Mouse (Mus musculus): Measurements from ENCODE around the gene Ntan1.
A peak's percentile ranks its signal among the peaks of the same experiment; 100 is the strongest.
"Not testable (repeated sequence)": the region's sequence is repeated elsewhere in the genome, so short reads cannot be mapped to it uniquely, and the experiment has no call there.

The Ntan1 gene

DNA sequence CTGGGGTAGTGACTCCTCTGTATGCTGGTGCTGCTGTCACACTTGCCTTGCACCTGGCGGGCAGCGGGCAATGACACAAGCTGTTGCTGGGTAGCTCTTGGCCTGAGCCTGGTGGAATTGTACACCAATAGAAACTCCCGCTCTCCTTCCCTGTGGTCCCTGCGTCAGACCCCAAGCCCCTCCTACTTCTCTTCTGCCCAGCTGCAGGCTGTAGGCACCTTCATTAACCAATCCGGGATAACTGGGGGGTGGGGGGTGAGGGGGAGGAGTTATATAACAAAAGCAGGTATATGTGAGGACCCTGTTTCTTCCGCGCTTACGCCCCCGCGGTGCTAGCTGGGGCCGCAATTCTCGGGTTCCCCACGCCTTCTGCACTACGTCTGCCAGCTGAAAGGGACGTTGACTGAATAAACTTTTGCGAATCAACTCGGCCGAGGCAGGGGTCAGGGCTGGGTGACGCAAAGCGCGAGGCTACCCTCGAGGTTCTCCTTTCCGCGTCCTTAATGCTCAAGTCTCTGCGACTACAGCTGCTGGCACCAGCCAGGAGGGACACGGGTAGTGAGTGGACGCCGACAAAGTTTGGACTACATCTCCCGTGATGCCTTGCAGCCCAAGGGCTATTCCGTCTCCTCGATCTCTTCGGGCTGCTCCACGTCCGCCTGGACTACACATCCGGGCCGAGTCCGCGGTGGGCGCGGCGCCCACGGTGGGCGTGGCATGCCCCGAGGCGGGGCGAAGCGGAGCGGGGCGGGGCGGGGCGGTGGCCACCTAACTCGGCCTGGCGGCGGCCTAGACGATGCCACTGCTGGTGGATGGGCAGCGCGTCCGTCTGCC lies at the start of gene Ntan1:
Gene Ntan1 (plus strand): TSS at position 286 of the 834 bp plus-strand sequence.
- DNase-seq, result peak; percentile 96

DNA sequence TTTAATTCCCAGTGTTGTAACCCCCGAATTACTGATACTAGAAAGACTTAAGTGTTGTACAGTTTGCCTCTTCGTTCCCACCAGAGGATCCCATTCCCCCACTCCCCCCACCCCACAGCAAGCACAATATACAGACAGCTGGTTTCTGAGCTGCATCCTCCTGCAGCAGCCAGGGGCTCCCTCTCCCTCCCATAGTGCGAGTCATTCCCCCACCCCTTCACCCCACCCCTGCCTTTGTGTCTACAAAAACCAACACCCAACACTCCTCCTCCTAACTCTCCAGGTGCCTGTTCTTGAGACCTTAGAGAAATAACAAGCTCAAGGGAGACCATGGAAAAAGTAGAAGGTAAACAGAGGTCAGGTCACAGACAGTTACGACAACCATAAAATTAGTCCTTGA lies 47.0 kb upstream of the Ntan1 start:
- not testable (repeated sequence) for DNase-seq

DNA sequence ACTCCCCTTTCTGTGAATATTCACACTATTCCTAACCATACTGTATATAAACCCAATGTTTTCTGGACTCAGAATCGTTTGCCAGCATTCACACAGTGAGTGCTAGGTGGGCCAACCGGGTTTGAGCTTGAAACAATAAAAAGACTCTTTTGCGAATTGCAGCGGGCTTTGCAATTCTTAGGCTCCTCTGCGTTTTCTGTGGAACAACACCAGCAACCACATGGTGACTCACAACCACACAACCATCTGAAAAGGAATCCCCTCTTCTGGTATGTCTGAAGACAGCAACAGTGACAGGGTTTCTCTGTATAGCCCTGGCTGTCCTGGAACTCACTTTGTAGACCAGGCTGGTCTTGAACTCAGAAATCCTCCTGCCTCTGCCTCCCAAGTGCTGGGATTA lies 46.6 kb upstream of the Ntan1 start:
- DNase-seq, result not testable (repeated sequence)

DNA sequence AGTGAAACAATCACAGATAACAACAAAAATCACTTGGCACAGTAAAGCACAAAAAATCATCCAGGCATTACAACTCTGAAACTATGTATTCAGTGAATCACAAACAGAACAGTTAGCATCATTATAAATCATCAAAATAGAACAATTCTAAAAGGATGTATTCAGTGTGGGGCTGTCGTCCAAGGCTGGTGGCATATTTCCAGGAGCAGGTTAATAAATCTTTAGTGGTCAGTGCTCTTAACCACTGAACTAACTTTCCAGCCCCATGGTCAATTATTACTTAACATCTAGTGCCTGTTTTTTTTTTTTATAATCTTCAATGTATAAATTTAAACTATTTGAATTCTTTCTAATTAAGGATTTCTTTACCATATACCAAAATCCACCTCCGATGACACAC lies 44.6 kb upstream of the Ntan1 start:
- DNase-seq, result peak; percentile 40

DNA sequence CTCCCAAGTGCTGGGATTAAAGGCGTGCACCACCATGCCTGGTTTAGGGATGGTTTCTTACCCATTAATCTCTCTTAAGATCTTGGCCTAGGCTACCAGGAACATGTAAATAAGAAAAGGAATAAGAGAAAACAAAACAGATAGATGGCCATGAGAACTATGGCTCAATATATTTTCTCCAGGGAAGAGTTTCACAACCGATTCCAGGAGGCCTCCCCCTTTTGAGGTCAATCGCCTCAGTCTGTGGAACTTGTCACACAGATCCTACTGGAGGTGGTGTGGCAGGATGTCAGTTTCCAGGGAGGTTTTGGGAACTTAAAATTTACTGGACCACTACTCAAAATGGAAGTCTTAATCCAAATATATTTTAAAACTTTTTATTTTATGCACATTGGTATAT lies 44.0 kb upstream of the Ntan1 start:
- DNase-seq, result not testable (repeated sequence)

DNA sequence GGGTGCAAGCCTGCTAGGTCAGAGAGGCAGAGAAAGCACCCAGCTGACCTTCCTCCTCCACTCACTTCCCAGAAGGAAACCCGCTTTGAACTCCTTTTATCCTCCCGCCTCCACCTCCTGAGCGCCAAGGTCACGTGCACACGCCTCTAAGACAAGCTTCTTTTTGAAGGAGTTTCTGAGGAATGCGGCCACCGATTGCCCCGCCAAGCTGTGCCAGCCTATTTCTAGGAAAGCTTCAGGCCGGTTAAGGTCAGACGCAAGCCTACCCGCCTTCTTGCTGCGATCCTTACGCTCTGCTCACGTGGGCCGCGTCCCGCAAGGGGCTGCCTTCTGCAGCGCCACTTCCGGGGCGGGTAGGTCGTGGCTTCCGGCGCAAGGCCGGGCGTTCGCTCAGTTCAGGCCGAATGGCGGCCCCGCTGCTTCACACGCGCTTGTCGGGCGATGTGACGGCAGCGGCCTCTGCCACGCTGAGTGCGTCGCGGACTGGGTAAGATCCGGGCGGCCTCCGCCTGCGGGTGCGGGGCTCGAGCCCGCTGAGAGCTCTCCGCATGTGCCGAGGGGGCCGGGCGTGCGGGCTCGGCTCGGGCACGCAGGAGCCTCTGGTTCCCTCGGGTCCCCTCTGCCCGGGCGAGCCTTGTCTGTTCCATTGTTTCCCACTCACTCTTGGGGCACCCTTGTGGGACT lies 38.1 kb upstream of the Ntan1 start, which contains the start of gene Rrn3:
Gene Rrn3 (plus strand): TSS at position 356 of the 684 bp plus-strand sequence.
- DNase-seq, result peak; percentile 92

DNA sequence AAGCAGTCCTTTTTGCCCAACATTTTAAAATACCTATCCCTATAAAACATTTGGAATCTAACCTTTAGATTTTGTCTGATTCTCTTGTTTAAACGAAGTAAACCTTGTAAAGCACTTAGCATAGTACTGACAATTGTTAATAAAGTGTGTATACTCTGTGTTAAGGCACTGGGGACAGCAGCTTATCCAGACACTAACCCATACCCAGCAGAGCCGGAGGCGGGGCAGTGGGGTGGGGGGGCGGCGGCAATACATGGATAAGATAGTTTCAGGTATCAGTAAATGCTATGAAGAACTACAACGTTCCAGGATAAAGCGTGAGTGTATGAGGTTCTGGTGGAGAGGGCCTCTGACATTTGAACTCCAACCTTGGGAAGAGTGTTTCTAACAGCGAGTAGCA lies 37.4 kb upstream of the Ntan1 start:
- no peak for DNase-seq

DNA sequence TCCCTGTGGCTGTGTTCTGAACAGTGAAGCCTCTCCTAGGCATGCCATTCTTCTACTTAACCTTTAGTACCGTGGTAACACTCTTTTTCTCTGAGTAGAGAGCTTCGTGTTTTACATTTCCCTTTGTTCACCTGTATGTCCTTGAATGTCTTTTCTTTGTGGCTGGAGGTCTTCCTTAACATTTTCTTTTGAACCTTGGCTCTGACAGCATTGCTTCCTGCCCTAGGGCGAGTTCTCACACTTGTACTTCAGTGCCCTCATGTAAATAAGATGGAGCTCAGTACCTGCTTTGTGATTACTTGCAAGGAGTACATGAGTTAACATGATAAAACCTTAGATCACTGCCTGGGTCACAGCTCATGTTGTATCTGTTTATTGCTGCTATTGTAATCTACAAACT lies 32.7 kb upstream of the Ntan1 start:
- no peak for DNase-seq

DNA sequence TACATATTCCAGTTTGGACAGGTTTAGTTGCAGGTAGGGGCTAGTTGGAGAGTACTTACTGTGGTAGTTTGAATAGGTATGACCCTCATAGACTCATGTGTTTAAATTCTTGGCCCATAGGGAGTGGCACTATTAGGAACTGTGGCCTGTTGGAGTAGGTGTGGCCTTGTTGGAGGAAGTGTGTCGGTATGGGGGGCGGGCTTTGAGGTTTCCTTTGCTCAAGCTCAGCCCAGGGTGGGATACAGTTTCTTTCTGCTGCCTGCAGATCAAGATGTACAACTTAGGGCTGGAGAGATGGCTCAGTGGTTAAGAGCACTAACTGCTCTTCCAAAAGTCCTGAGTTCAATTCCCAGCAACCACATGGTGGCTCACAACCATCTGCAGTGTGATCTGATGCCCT lies 25.2 kb upstream of the Ntan1 start:
- not testable (repeated sequence) for DNase-seq

DNA sequence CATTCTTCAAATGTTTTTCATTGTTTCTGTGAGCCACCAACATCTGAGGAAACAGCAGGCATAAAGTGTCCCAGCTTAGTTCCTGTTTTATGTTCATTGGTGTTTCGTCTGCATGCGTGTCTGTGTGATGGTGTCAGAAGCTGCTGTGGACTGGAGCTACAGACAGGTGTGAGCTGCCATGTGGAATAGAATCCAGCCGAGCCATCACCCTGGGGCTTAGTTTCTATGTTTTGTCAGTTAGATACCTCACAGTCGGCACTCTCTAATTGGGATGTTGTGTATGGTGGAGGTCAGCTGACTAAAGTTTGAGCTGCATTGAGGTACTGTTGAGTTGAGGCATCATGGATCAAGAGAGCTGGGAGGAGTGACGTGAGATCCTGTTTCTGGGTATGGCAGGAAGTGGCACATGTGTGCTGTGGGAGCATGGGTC lies 21.9 kb upstream of the Ntan1 start:
- no peak for DNase-seq

DNA sequence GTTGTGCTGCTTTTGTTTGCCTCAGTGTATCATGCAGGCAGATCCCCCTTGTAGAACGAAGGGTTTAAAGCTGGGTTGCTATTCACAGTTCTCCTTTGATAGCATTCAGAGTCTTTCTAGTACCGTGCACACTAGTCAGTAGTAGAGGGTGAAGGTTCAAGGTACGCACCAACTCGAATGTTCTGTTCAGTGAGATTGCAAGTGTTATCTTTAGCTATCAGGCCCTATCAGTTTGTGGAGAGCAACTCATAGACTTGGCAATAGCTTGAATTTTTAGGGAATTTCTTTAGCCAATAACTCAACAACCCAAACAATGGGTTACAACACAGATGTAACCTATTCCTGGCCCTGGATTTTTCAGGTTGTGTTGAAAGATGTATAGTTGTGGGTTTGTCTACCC lies 17.4 kb upstream of the Ntan1 start:
- DNase-seq, result no peak

DNA sequence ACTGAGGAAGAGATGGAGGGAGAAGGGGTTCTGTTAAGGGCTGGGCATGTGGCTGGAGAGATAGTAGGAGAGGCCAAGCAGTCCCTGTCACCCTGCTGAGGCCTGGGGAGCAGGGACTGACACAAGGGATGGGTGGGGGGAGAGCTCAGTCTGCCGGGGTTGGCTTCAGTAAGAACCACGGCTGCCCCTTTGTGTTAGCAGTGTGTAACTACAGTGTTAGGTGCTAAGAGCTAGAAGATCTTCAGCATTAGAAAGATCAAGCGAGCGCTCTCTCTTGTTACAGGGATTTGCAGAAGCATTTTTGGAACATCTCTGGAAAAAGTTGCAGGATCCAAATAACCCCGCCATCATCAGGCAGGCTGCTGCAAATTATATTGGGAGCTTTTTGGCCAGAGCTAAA lies 14.0 kb upstream of the Ntan1 start:
- no peak for DNase-seq

DNA sequence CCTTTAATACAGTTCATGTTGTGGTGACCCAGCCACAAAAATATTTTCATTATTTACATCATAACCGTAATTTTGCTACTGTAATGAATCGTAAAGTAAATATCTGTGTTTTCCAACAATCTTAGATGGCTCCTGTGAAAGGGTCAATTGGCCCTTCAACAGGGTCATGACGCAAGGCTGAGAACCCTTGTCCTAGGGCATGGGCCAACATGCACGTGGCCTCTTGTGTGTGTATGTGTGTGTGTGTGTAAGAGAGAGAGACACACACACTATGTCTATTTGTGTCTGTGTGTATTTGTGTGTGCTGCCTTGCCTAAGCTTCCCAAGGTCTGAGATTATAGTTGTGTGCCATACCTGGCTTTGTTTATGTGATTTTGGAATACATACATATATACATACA lies 11.0 kb upstream of the Ntan1 start:
- DNase-seq, result no peak

DNA sequence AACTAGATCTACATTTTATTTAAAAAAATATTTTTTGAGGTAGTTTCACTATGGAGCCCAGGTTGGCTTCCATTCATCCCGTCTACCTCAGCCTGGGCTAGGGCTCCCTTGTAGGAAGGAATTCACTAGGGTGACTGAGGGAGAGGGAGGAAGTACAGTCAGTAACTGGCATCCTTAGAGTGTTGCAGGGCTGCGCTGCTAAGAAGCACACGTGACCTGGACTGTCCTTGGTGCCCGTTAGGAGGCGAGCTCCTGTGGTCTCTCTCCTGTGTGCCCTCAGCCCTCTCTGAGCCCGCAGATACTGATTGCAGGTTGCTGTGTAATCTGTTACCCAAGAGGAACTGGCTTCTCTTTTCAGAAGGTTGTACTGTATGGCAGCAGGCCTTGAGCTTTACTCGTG lies 10.2 kb upstream of the Ntan1 start:
- DNase-seq, result no peak

DNA sequence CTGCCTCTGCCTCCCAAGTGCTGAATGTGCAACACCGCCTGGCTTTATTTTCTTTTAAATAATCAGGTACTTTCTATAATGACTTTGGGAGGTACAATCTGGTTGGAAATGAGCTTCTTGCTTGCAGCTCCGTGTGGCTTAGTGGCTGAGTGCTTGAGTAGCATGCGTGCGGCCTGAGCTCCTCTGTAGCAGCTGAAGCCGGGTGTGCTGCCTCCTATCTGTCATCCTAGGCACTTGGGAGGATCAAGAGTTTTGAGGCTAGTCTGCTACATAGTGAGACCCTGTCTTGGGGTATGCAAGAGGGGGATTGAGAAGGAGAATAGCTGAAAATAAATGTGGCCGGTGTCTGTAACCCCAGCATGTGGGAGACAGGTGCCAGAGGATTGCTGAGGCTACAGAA lies 6.5 kb upstream of the Ntan1 start:
- DNase-seq, result no peak

DNA sequence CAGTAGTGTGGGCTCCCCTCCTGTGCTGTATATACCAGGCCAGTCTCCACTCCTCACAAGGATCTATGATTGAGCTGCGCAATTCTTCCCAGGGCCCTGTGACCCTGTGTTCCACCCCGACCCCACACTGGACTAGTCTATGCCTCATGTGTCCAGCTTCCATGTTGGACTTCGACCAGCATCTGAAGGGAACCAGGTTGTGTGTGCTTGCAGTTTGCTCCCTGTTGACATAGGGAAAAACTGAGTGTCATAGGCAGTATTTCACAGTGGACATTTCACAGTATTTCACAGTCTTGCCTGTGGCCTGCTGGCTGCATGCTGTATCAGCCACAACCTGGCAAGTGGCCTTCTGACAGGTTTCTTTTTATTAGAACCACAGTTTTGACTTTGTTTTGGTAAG lies 5.4 kb upstream of the Ntan1 start:
- no peak for DNase-seq

DNA sequence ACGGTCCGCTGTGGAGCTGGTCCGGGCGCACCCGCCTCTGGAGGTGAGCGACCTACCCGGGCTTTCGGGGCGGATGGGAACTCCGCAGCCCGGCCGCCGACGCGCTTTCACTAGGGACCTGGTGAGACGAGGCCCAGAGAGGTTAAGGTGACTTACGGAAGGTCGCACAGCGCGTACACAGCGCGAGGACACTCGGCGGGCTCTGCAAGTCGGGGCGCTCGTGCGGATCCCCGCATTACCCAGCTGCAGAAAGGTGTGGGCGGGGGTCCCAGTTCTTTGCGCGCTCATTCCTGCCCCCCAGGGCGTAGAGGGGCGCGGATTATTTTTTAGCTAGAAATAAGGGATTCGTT lies 724 bp downstream of the Ntan1 start:
- DNase-seq, result no peak

DNA sequence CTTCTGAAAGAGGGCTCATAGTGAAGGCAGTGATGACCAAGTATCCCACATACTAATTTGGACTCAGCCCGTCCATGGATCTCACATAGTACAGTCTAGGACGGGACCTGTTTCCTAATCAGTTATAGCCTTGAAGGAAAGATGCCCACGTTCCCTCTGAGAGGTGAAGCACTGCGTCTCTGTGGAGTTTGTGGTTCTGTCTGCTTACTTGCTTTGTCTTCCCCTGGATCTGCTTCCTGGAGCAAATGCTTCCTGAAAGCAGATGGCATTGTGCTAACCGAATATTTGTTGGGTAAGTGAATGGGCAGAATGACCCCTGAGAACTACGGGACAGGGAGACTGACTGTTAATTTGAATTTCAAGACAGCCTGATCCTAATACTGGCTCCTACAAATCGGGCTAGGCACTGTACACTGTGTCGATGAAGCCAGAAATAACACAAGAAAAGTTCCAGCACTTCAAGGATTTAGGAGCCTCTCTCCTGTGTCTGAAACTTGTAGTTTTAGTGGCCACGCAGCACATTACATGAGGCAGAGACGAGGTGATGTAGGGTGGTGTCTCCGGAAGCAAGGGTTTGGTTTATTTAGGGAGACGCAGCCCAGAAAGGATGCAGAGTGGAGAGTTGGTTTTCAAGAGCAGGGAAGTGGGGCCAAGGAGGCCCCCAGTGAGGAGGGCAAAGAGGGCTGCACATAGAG lies 1.3 kb downstream of the Ntan1 start:
- DNase-seq, result no peak

DNA sequence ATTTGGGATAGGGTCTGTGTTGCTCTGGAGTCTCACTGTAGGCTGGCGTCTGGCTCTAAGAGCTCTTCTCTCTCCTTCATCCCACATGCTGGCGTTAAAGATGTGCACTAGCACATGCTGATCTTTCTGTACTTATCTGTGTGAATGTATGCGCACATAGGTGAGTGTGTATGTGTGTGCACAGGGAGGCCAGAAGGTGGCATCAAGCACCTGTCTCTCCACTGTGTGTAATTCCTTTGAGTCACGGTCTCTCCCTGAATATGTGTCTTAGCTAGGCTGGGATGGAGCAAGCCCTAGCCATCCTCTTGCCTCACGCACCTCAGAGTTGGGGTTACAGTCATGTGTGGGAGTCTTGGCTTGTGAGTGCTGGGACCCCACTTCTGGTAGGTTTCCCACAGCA lies 2.1 kb downstream of the Ntan1 start:
- DNase-seq, result no peak

DNA sequence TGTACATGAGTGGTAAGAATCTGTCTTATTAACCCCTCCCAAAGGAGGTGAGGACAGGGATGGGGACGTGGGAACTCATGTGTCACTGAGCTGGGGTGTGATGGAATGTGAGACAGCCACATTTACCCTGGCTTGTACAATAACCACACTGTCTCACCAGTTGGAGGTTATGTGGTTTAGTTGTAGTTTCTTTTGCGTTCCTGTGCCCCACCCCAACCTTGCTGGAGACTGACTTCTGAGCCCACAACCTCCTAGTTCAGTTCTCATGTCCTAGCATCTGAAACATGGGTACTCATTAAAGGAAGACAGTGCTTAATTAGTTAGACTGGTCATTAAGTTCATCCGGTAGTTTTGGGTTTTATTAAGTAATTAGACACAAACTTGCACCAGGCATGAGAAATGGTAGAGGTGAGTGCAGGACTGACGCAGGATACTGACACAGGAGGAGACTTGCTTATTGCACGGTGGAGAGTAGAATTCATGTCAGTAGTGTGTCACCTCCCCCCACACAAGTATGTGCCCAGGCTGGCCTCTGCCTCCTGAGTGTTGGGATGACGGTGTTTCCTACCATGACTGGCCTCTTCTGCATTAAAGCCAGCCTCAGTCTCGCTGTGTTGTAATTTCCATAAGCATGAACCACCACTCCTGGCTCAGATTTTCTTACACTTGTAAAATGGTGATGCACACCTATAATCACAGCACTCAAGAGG lies 7.3 kb downstream of the Ntan1 start:
- DNase-seq, result no peak

DNA sequence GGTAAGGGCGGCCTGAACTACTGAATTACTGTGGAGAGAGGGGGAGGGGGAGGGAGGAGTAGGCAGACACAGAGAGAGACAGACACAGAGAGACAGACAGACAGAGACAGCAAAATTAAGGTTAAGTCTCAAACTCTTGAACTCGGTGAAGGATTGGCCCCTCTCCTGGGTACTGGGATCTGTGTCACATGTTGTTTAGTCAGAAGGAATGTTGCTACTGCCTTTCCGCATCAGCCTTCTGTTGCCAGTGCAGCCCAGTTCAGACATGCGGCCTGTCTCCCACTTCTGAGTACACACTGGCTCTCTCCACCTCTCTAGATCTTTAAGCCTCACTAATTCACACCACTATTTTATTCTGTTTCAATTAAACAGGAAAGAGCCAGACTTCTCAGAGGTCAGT lies 7.9 kb downstream of the Ntan1 start:
- no peak for DNase-seq

DNA sequence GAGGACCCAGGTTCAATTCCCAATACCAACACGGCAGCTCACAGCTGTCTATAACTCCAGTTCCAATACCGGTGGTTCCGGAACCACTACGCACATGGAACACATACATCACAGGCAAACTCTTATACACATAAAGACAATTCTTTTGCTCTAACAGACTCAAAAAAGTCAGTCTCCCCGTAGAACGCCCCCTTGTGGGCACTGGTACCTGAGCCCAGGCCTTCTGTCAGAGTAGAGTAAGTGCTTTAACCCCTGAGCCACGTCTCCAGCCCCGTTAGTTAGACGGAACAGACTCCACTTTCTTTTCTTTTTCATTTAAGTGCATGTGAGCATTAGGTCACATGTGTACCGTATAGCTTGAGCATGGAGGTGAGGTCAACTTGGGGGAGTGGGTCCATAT lies 11.8 kb downstream of the Ntan1 start:
- no peak for DNase-seq

DNA sequence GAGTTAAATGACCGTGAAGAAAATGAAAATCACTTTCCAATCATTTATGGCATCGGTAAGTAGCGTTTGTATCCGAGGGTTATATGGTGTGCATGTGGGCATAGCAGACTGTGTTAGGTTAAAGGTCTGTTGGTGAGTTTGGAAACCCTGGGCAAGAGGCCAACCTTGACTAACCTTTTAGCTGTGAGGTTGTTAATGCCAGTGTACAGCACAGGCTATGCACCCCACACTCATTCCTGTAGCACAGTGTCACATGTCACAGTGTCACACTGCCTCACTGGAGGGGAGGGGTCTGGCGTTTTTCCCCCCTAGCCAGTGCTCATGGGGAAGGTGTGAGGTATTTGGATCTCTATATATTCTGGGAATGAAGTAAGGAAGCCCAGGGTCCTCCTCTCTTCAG lies 13.0 kb downstream of the Ntan1 start:
- peak; percentile 33 for DNase-seq
